ENCODE assay signal across 21 mouse cellular contexts in genomic region chr2:151036721-151037120, GRCm38 (mm10). TPM values are rescaled to one million over a fixed set of nuclear protein-coding genes. Genes with fewer than 3 reads are reported as not detected.
"Had no signal": no experiment of that assay in that cellular context is flagged by ENCODE, and none has a peak within 500 bp of the region (broad histone marks: within the 10 kb centered on the region; RNA-seq: fewer than 3 reads in every experiment).

No protein-coding gene starts in this region.

- H3K4me3 ChIP-seq: left cerebral cortex, adult 2 months; limb, embryonic 15.5 days; lung, embryonic 15.5 days; midbrain, embryonic 12.5 days had no signal

- H3K4me2 ChIP-seq: lung, embryonic 15.5 days had no signal

- H3K36me3 ChIP-seq: limb, embryonic 15.5 days; lung, embryonic 15.5 days; midbrain, embryonic 12.5 days had no signal

- H3K27me3 ChIP-seq: limb, embryonic 15.5 days; lung, embryonic 15.5 days; midbrain, embryonic 12.5 days had no signal

- H3K9me3 ChIP-seq: limb, embryonic 15.5 days; lung, embryonic 15.5 days; midbrain, embryonic 12.5 days had no signal

- H3K27ac ChIP-seq: left cerebral cortex, adult 2 months; limb, embryonic 15.5 days; lung, embryonic 15.5 days; midbrain, embryonic 12.5 days had no signal

- H3K9ac ChIP-seq: limb, embryonic 15.5 days; lung, embryonic 15.5 days; midbrain, embryonic 12.5 days had no signal

- DNase-seq: kidney, adult 11 months; kidney, postnatal 10 days; lung, postnatal 14 days; right cerebral cortex, postnatal 25 days; thymus, postnatal 36 days had no signal

RNA-seq across cellular contexts. Expression of gene Gm14151, which starts 55.4 kb away (rescaled TPM):
- total RNA-seq: layer of hippocampus, adult 8-10 months; layer of hippocampus, postnatal 25 days; left cerebral cortex, adult 2 months; left cerebral cortex, postnatal 14 days; megakaryocyte-erythroid progenitor cell, adult 5-6 weeks; midbrain, postnatal 0 days had no signal
- polyA plus RNA-seq: kidney, embryonic 14.5 days; large intestine, adult 2 months; limb, embryonic 11.5 days; limb, embryonic 15.5 days; lung, embryonic 15.5 days; midbrain, embryonic 12.5 days; midbrain, postnatal 0 days; neural tube, embryonic 14.5 days; small intestine, adult 2 months; stomach, embryonic 16.5 days; thymus, postnatal 0 days had no signal
